Mouse (Mus musculus): Measurements from ENCODE around the gene Klhdc8b. TPM values are rescaled to one million over a fixed set of nuclear protein-coding genes. Genes with fewer than 3 reads are reported as not detected.

Klhdc8b gene
- polyA plus RNA-seq, 1 experiment from 2014 or later, result 47.9 TPM

DNA sequence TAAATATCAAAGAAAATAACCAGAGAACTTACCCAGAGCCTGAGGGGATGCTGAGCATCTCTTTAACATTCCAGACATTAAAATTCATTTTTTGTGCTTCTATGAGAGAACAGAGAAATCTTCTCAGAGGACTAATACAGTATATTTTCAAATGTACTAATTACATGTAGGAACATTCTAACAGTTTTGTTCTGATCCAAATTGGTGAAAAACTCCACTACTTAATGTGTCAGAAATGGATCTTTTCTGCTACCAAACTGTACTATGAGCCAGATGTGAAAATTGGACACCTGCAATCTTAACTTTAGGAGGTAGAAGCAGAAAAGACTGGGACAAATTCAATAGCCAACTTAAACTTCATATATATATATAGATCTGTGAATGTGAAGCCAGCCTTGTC is 33.0 kb downstream of the Klhdc8b start, which contains the start of gene Ccdc36:
Gene Ccdc36, minus strand, starts transcription at position 101 of the 400 bp plus-strand sequence.
- DNase-seq (ENCODE audit: low spot score) (no peak), ATAC-seq (no peak)
- Histone ChIP-seq H3K36me3 (ENCODE audit: control insufficient read depth, insufficient read depth, low read length) (no peaks in the 10 kb centered on the region), H3K9me3 (replicated peaks; ENCODE audit: control insufficient read depth, low read length) (no peaks in the 10 kb centered on the region), H3K4me3 (ENCODE audit: low read depth, low read length) (no peak within 1 kb of the TSS), H3K9ac (ENCODE audit: low read length) (no peak within 1 kb of the TSS), H3K4me2 (ENCODE audit: low read length) (no peak within 1 kb of the TSS), H3K27ac (ENCODE audit: low read depth, low read length) (no peak within 1 kb of the TSS), H3K27me3 (replicated peaks; ENCODE audit: control insufficient read depth, insufficient read depth, low read length) (no peaks in the 10 kb centered on the region), H3K4me1 (ENCODE audit: control insufficient read depth, insufficient read depth, low read length) (no peaks in the 10 kb centered on the region)

DNA sequence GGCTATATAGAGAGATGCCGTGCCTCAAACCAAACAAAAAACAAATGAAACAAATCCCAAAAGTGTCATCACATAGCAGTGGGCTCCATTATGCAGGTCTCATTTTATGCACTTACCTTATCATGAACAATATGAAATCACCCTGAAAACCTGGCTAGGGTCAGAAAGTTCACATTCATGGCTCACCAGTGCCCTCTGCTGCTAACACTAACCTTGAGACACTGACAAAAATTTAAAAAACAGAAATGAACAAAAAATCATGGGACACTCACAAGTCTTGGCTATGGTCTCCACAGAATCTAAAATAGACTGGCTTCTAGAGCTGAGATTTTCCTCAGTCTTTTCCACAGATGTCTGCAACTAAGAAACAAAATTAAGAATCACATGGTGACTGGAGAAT is 49.2 kb downstream of the Klhdc8b start:
- no peak overlapping the region for H3K4me2 ChIP-seq (ENCODE audit: low read length)
- DNase-seq (ENCODE audit: low spot score) (peak; percentile 15), ATAC-seq (no peak)
- no peaks in the 10 kb centered on the region for H3K9me3 ChIP-seq (replicated peaks; ENCODE audit: control insufficient read depth, low read length)
- WGBS, result 83% methylated on average over 1 of the region's 1 CpGs
- H3K4me3 ChIP-seq (ENCODE audit: low read depth, low read length), result no peak overlapping the region
- no peak overlapping the region for H3K9ac ChIP-seq (ENCODE audit: low read length)
- no peak overlapping the region for H3K27ac ChIP-seq (ENCODE audit: low read depth, low read length)
- H3K4me1 ChIP-seq (ENCODE audit: control insufficient read depth, insufficient read depth, low read length), result no peaks in the 10 kb centered on the region; the same call in 1 of the 2 replicates
- no peaks in the 10 kb centered on the region for H3K36me3 ChIP-seq (ENCODE audit: control insufficient read depth, insufficient read depth, low read length)
- H3K27me3 ChIP-seq (replicated peaks; ENCODE audit: control insufficient read depth, insufficient read depth, low read length), result no peaks in the 10 kb centered on the region

DNA sequence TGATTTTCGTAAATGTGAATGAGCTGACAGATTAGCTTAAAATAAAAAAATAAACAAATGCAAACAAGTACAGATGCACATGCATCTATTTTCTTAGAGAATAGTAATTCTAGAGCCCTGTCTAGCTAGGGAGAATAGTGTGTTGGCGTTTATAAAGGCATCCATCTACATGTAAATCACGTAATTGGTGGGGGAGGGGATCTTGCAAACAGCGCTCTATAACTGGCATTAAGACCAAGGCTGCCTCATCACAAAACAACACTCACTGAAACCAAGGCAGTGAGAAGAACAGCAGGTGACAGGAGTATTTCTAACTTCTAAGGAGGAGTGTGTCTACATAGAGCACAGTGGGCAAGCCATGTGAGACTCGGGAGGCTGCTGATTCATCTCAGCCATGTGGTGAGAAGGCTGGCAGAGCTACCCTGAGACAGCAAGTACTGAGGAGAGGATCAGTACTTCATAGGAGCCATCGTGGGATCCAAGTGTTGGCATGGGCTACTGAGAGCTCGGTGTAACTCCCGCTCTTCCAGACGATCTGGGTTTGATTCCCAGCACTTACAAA is 49.9 kb downstream of the Klhdc8b start:
- DNase-seq (ENCODE audit: low spot score), result peak; percentile 61
- H3K4me3 ChIP-seq (ENCODE audit: low read depth, low read length), result no peak overlapping the region
- ATAC-seq, result no peak
- no peaks in the 10 kb centered on the region; the same call in 1 of the 2 replicates for H3K4me1 ChIP-seq (ENCODE audit: control insufficient read depth, insufficient read depth, low read length)
- no peaks in the 10 kb centered on the region for H3K27me3 ChIP-seq (replicated peaks; ENCODE audit: control insufficient read depth, insufficient read depth, low read length)
- 70% methylated on average over 9 of the region's 9 CpGs for WGBS
- H3K9ac ChIP-seq (ENCODE audit: low read length), result no peak overlapping the region
- H3K27ac ChIP-seq (ENCODE audit: low read depth, low read length), result 0 out of 2 replicates have a peak overlapping the region, but pooled peaks have one; percentile 39
- no peaks in the 10 kb centered on the region for H3K36me3 ChIP-seq (ENCODE audit: control insufficient read depth, insufficient read depth, low read length)
- no peak overlapping the region for H3K4me2 ChIP-seq (ENCODE audit: low read length)
- H3K9me3 ChIP-seq (replicated peaks; ENCODE audit: control insufficient read depth, low read length), result no peaks in the 10 kb centered on the region

DNA sequence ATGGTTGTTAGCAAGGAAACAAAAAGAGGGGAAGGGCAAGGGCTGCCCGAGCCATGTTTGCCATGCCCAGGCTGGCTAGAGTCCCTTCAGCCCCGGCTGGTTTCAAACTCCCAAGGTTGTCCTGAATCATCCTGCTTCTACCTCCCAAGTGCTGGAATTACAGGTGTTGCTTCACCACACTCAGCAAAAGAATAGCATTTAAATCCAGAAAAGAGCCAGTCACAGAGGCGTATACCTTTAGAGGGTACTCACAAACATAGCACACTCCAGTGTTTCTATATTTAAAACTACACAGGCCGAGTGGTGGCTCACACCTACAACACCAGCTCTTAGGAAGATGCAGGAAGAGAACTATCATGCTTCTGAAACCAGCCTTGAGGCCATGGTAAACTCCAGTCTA is 51.8 kb downstream of the Klhdc8b start:
- ATAC-seq, result no peak

DNA sequence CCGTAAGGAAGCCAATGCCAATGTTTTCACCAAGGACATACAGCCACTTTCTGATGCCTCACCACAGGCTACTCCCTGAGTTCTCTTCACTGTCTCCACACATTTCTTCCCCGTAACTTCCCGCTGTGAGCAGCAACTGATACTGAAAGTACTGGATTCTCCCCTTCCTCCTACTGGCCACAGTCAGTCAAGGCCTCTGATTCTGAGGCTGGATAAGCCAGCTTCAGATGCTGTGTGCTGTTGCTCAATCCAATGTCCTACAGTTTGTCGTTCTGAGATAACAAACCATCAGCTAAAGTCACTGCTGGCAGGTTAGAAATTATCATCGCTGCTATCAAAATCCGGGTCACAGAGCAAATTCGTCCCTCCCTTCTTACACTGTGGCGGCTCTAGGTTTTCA is 56.9 kb downstream of the Klhdc8b start:
- Histone ChIP-seq H3K27me3 (replicated peaks; ENCODE audit: control insufficient read depth, insufficient read depth, low read length) (no peaks in the 10 kb centered on the region), H3K9ac (ENCODE audit: low read length) (no peak overlapping the region), H3K4me2 (ENCODE audit: low read length) (no peak overlapping the region), H3K27ac (ENCODE audit: low read depth, low read length) (no peak overlapping the region), H3K4me3 (ENCODE audit: low read depth, low read length) (no peak overlapping the region), H3K9me3 (replicated peaks; ENCODE audit: control insufficient read depth, low read length) (no peaks in the 10 kb centered on the region), H3K36me3 (ENCODE audit: control insufficient read depth, insufficient read depth, low read length) (no peaks in the 10 kb centered on the region), H3K4me1 (ENCODE audit: control insufficient read depth, insufficient read depth, low read length) (peaks cover 7% of the 10 kb centered on the region)
- 86% methylated on average over 8 of the region's 8 CpGs for WGBS
- DNase-seq (ENCODE audit: low spot score) (no peak), ATAC-seq (no peak)

More for the DNA sequence above, 51.8 kb downstream of the Klhdc8b start:
- no peak overlapping the region for H3K27ac ChIP-seq (ENCODE audit: low read depth, low read length)
- no peak overlapping the region for H3K9ac ChIP-seq (ENCODE audit: low read length)
- H3K9me3 ChIP-seq (replicated peaks; ENCODE audit: control insufficient read depth, low read length), result no peaks in the 10 kb centered on the region
- H3K4me3 ChIP-seq (ENCODE audit: low read depth, low read length), result no peak overlapping the region
- no peak for DNase-seq (ENCODE audit: low spot score)
- H3K4me2 ChIP-seq (ENCODE audit: low read length), result no peak overlapping the region
- no peaks in the 10 kb centered on the region; the same call in 1 of the 2 replicates for H3K4me1 ChIP-seq (ENCODE audit: control insufficient read depth, insufficient read depth, low read length)
- WGBS, result 91% methylated on average over 4 of the region's 4 CpGs
- H3K27me3 ChIP-seq (replicated peaks; ENCODE audit: control insufficient read depth, insufficient read depth, low read length), result no peaks in the 10 kb centered on the region
- H3K36me3 ChIP-seq (ENCODE audit: control insufficient read depth, insufficient read depth, low read length), result no peaks in the 10 kb centered on the region

DNA sequence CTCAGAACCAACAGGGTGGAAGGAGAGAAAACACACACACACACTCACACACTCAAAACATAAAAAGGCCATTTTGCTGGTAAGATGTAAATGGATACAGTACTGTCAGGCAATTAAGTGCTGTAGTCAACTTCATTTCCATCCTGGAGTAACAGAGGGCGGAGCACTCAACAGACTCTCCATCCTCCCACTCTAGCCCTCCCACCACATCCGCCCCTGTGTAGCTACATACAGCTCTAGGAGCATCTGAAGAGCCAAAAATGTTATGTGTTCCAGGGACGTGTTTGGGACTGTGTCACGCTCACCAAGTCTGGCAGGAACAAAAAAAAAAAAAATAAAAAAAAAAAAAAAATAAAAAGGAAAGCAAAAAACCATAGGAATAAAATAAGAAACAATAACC is 58.3 kb downstream of the Klhdc8b start:
- no peak overlapping the region for H3K9ac ChIP-seq (ENCODE audit: low read length)
- H3K4me1 ChIP-seq (ENCODE audit: control insufficient read depth, insufficient read depth, low read length), result peaks cover 7% of the 10 kb centered on the region
- no peaks in the 10 kb centered on the region for H3K36me3 ChIP-seq (ENCODE audit: control insufficient read depth, insufficient read depth, low read length)
- ATAC-seq (no peak), DNase-seq (ENCODE audit: low spot score) (no peak)
- H3K4me3 ChIP-seq (ENCODE audit: low read depth, low read length), result no peak overlapping the region
- no peak overlapping the region for H3K4me2 ChIP-seq (ENCODE audit: low read length)
- no peaks in the 10 kb centered on the region for H3K27me3 ChIP-seq (replicated peaks; ENCODE audit: control insufficient read depth, insufficient read depth, low read length)
- no peaks in the 10 kb centered on the region for H3K9me3 ChIP-seq (replicated peaks; ENCODE audit: control insufficient read depth, low read length)
- no peak overlapping the region for H3K27ac ChIP-seq (ENCODE audit: low read depth, low read length)
- WGBS, result 88% methylated on average over 4 of the region's 4 CpGs

DNA sequence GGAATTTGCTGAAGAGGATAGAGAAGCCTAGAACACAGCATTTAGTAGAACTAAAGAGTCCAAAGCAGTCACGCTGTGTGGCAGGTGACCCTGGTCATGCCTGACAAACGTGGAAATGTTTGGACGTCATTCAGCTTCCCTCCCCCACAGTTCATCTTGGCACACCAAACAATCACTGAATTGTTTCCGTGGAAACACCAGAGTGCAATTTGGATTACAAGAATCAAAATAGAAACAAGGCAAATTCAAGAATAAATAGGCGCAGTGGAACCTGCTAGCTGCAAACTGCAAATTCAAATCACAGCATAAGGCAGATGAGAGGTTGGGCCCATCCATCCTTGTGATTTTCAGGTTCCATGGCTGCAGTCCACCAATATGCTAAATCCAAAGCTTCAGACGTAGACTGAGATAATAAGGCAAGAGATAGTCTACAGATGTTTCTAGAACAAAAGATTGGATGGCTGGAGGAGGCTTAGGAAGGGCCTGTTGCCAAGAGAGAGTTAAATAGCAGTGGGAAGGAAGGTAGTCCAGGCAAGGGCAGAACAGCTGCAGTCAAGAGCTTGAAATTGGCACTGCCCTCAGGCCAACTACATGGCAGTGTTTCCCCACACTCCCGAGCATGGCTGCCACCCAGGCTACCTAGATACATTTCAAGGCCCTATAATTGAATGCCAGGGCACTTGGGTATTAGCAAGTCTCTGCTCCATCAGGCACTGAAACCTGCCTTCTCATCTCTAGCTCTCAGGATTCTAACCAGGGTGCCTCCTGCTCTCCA is 60.0 kb downstream of the Klhdc8b start:
- Histone ChIP-seq H3K9ac (ENCODE audit: low read length) (0 out of 2 replicates have a peak overlapping the region, but pooled peaks have one; percentile 17), H3K4me2 (ENCODE audit: low read length) (no peak overlapping the region), H3K36me3 (ENCODE audit: control insufficient read depth, insufficient read depth, low read length) (no peaks in the 10 kb centered on the region), H3K9me3 (replicated peaks; ENCODE audit: control insufficient read depth, low read length) (no peaks in the 10 kb centered on the region), H3K27me3 (replicated peaks; ENCODE audit: control insufficient read depth, insufficient read depth, low read length) (no peaks in the 10 kb centered on the region), H3K27ac (ENCODE audit: low read depth, low read length) (no peak overlapping the region), H3K4me1 (ENCODE audit: control insufficient read depth, insufficient read depth, low read length) (peaks cover 7% of the 10 kb centered on the region), H3K4me3 (ENCODE audit: low read depth, low read length) (no peak overlapping the region)
- no peak for ATAC-seq
- DNase-seq (ENCODE audit: low spot score), result peak; percentile 51
- 36% methylated on average over 7 of the region's 7 CpGs for WGBS

DNA sequence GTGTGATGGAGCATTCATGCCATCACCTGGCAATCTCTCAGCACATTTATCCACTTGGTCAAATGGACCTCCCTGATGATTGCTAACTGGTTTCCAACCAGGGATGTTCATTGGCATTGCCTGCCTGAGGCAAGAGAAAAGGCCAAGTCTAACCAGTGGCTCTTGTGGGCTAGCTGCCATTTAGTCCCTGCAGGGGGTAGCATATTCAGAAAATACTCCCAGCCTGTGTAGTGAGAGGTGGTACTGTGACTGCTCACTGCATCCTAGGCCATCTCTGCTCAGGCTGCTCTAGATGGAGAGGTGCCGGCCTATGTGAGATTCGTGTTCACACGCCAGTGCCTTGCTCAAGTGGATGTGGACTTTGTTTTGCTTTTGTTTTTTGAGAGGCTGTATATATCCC is 63.1 kb downstream of the Klhdc8b start:
- no peaks in the 10 kb centered on the region for H3K27me3 ChIP-seq (replicated peaks; ENCODE audit: control insufficient read depth, insufficient read depth, low read length)
- no peak overlapping the region for H3K4me2 ChIP-seq (ENCODE audit: low read length)
- H3K4me1 ChIP-seq (ENCODE audit: control insufficient read depth, insufficient read depth, low read length), result peaks cover 7% of the 10 kb centered on the region
- H3K9ac ChIP-seq (ENCODE audit: low read length), result no peak overlapping the region
- ATAC-seq, result no peak
- H3K36me3 ChIP-seq (ENCODE audit: control insufficient read depth, insufficient read depth, low read length), result peaks cover 13% of the 10 kb centered on the region
- 93% methylated on average over 3 of the region's 3 CpGs for WGBS
- H3K27ac ChIP-seq (ENCODE audit: low read depth, low read length), result no peak overlapping the region
- H3K4me3 ChIP-seq (ENCODE audit: low read depth, low read length), result no peak overlapping the region
- no peaks in the 10 kb centered on the region for H3K9me3 ChIP-seq (replicated peaks; ENCODE audit: control insufficient read depth, low read length)
- DNase-seq (ENCODE audit: low spot score), result no peak
